Mouse (Mus musculus): ENCODE results near the gene Syt8. TPM values are rescaled to one million over a fixed set of nuclear protein-coding genes. Genes with fewer than 3 reads are reported as not detected.

Syt8 gene
- not detected for polyA plus RNA-seq (2014; fragmentation: Illumina TruSeq; extraction: RNeasy Lipid Tissue Mini Kit (QIAGEN cat#74804); ENCODE audit: low read depth, low replicate concordance)

DNA sequence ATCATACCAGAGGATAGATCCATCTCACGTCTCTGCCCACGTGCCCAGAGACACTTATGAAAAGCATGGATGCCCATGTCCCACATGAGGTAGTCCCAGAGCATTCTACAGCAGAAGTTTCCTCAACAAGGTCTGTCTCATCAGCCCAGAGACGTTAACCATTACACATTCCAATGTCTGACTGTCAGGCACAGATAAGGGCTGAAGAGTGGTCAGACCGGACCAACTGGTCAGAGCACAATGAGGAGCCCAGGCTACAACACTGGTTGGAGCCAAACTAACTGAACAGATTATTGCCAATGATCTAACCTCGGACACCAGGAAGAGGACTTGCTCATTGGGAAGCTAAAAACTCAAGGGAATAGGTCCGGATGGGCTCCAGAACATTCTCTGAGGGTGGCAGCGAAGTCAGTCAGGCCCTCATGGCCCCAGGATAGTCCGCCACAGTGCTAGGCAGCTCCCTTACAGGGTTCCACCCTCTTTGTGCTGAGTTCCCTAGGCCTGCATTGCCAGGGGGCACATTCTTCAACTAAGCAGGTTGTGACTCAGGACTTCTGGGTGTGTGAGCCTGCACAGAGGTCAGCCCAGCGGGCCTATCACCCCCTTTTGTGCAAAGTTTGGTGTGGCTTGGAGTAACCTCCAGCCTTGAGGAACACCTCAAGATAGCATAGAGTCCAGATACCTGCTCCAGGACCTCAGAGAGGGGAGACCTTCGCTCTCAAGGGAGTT lies at the start of gene Syt8:
Gene Syt8 (plus strand): TSS at position 714 of the 729 bp plus-strand sequence.

GRCm38 (mm10) chr7:142387419-142388148 lies 47.1 kb upstream of the Syt8 start, which contains the start of gene Ctsd:
Gene Ctsd, minus strand, starts transcription at chr7:142388038.

DNA sequence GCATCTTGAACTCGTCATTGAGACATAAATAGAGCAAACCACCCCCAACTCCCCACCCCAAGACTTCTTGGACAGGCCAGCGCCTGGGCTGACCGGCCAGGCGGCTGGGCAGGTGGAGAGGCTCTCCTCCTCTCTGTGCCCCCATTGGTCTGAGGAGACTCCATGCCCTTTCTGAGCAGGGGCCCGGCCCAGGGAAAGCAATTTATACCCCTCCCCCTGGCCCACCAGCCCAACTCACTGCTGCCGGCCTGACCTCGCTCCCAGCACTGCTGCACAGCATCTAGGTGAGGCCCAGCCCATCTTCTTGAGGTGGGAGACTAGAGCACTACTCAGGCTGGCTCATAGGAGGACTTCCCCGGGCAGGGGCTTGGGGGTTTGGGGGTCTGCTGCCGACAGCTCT lies 6.9 kb downstream of the Syt8 start, which contains the start of gene Tnni2:
Gene Tnni2 (plus strand): TSS at position 224 of the 400 bp plus-strand sequence.

GRCm38 (mm10) chr7:142460636-142461077 lies 26.0 kb downstream of the Syt8 start, which contains the start of gene Lsp1:
Gene Lsp1, plus strand, starts transcription at chr7:142460809.

Other genes with a start within 250 kb of the Syt8 start
- gene Gm10153, start 244.5 kb upstream of the Syt8 start, polyA plus RNA-seq (2014; fragmentation: Illumina TruSeq; extraction: RNeasy Lipid Tissue Mini Kit (QIAGEN cat#74804); ENCODE audit: low read depth, low replicate concordance) = not detected
- gene Krtap5-3, start 233.5 kb upstream of the Syt8 start, polyA plus RNA-seq (2014; fragmentation: Illumina TruSeq; extraction: RNeasy Lipid Tissue Mini Kit (QIAGEN cat#74804); ENCODE audit: low read depth, low replicate concordance) = not detected
- not detected for gene Gm7579, start 223.0 kb upstream of the Syt8 start, polyA plus RNA-seq (2014; fragmentation: Illumina TruSeq; extraction: RNeasy Lipid Tissue Mini Kit (QIAGEN cat#74804); ENCODE audit: low read depth, low replicate concordance)
- not detected for gene Krtap5-5, start 204.9 kb upstream of the Syt8 start, polyA plus RNA-seq (2014; fragmentation: Illumina TruSeq; extraction: RNeasy Lipid Tissue Mini Kit (QIAGEN cat#74804); ENCODE audit: low read depth, low replicate concordance)
- not detected for gene Gm40460, start 193.8 kb upstream of the Syt8 start, polyA plus RNA-seq (2014; fragmentation: Illumina TruSeq; extraction: RNeasy Lipid Tissue Mini Kit (QIAGEN cat#74804); ENCODE audit: low read depth, low replicate concordance)
- gene Gm2431, start 176.5 kb upstream of the Syt8 start, polyA plus RNA-seq (2014; fragmentation: Illumina TruSeq; extraction: RNeasy Lipid Tissue Mini Kit (QIAGEN cat#74804); ENCODE audit: low read depth, low replicate concordance) = not detected
- gene Gm4559, start 160.5 kb upstream of the Syt8 start, polyA plus RNA-seq (2014; fragmentation: Illumina TruSeq; extraction: RNeasy Lipid Tissue Mini Kit (QIAGEN cat#74804); ENCODE audit: low read depth, low replicate concordance) = not detected
- not detected for gene Krtap5-1, start 137.7 kb upstream of the Syt8 start, polyA plus RNA-seq (2014; fragmentation: Illumina TruSeq; extraction: RNeasy Lipid Tissue Mini Kit (QIAGEN cat#74804); ENCODE audit: low read depth, low replicate concordance)
- gene Krtap5-4, start 131.3 kb upstream of the Syt8 start, polyA plus RNA-seq (2014; fragmentation: Illumina TruSeq; extraction: RNeasy Lipid Tissue Mini Kit (QIAGEN cat#74804); ENCODE audit: low read depth, low replicate concordance) = not detected
- 2.7 TPM for gene Ifitm10, start 61.1 kb upstream of the Syt8 start, polyA plus RNA-seq (2014; fragmentation: Illumina TruSeq; extraction: RNeasy Lipid Tissue Mini Kit (QIAGEN cat#74804); ENCODE audit: low read depth, low replicate concordance)
- gene Gm49369, start 52.2 kb upstream of the Syt8 start, polyA plus RNA-seq (2014; fragmentation: Illumina TruSeq; extraction: RNeasy Lipid Tissue Mini Kit (QIAGEN cat#74804); ENCODE audit: low read depth, low replicate concordance) = not detected
- gene Ctsd, start 46.8 kb upstream of the Syt8 start, polyA plus RNA-seq (2014; fragmentation: Illumina TruSeq; extraction: RNeasy Lipid Tissue Mini Kit (QIAGEN cat#74804); ENCODE audit: low read depth, low replicate concordance) = 1,183 TPM
- gene Tnni2, start 7.0 kb downstream of the Syt8 start, polyA plus RNA-seq (2014; fragmentation: Illumina TruSeq; extraction: RNeasy Lipid Tissue Mini Kit (QIAGEN cat#74804); ENCODE audit: low read depth, low replicate concordance) = 8.8 TPM
- gene Lsp1, start 26.0 kb downstream of the Syt8 start, polyA plus RNA-seq (2014; fragmentation: Illumina TruSeq; extraction: RNeasy Lipid Tissue Mini Kit (QIAGEN cat#74804); ENCODE audit: low read depth, low replicate concordance) = 88.0 TPM
- 0.97 TPM for gene Tnnt3, start 64.0 kb downstream of the Syt8 start, polyA plus RNA-seq (2014; fragmentation: Illumina TruSeq; extraction: RNeasy Lipid Tissue Mini Kit (QIAGEN cat#74804); ENCODE audit: low read depth, low replicate concordance)
- gene Mrpl23, start 97.8 kb downstream of the Syt8 start, polyA plus RNA-seq (2014; fragmentation: Illumina TruSeq; extraction: RNeasy Lipid Tissue Mini Kit (QIAGEN cat#74804); ENCODE audit: low read depth, low replicate concordance) = 94.6 TPM
- gene Igf2, start 232.0 kb downstream of the Syt8 start, polyA plus RNA-seq (2014; fragmentation: Illumina TruSeq; extraction: RNeasy Lipid Tissue Mini Kit (QIAGEN cat#74804); ENCODE audit: low read depth, low replicate concordance) = 53.6 TPM
- not detected for gene Gm49394, start 235.1 kb downstream of the Syt8 start, polyA plus RNA-seq (2014; fragmentation: Illumina TruSeq; extraction: RNeasy Lipid Tissue Mini Kit (QIAGEN cat#74804); ENCODE audit: low read depth, low replicate concordance)